Mouse (Mus musculus) olfactory bulb, adult 2 months (tissue): Measurements from ENCODE around the gene Pzp.

ENCODE experiments used
- CTCF ChIP-seq: fragments of 200-500 bp; IDR thresholded peaks from 2 replicates; pipeline ENCODE4 v1.5.1; 2012; ENCODE audit warnings: low read depth, mild to moderate bottlenecking, low read length, moderate library complexity; ENCODE audit not compliant: insufficient read depth
- POLR2A ChIP-seq: fragments of 200-500 bp; IDR thresholded peaks from 2 replicates; pipeline ENCODE4 v1.6.1; 2012; ENCODE audit warnings: mild to moderate bottlenecking, low read depth, low read length, moderate library complexity; ENCODE audit not compliant: insufficient read depth

DNA sequence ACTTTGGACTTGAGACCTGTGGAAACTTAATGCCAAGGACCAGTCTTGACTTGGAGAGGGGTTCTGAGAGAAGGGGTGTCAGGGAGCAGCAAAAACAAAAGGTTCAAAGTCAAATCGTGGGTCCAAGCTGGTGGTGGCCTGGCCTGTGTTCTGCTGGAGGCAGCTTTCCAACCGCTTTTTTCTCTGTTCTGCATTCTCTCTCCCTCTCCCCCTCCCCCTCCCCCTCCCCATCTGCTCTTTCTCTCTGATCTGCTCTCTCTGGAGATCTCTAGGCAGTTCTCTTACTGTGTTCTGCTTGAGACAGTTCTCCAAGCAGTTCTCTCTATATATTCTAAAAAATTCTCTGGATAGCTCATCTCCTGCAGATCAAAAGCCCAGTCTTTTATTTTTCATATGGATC lies 66.2 kb downstream of the Pzp start:
- TF ChIP-seq CTCF = no peak
- TF ChIP-seq POLR2A = no peak
